Mouse (Mus musculus): ENCODE measurements around the gene Krt80. TPM values are rescaled to one million over a fixed set of nuclear protein-coding genes. Genes with fewer than 3 reads are reported as not detected.
A peak's percentile ranks its signal among the peaks of the same experiment; 100 is the strongest.

Krt80 gene
- polyA plus RNA-seq, 1 experiment from 2014 or later = 0.12 TPM

MicroRNAs encoded within 50 kb of the gene (microRNA counts, 519-probe panel; counts per million panel counts)
- microRNA mmu-miR-1941-3p (1,780 counts per million, percentile 30 among the panel's probes with 10 or more counts), microRNA mmu-miR-1941-5p (529 counts per million, percentile 1 among the panel's probes with 10 or more counts)

Small RNA genes within 50 kb of the gene (microRNA-seq; reads per million reads assigned to microRNA genes)
- gene Mir1941 = not detected

Other genes with a start within 250 kb of the Krt80 start
- 9.5 and 12.6 TPM in 2 replicates for gene Acvrl1, start 241.6 kb downstream of the Krt80 start, polyA plus RNA-seq (2015; fragmentation: Nextera tagmentation; extraction: Ambion mirVana)
- 19.3 and 23.1 TPM in 2 replicates for gene Acvr1b, start 196.1 kb downstream of the Krt80 start, polyA plus RNA-seq (2015; fragmentation: Nextera tagmentation; extraction: Ambion mirVana)
- 2.2 and 2.5 TPM in 2 replicates for gene Grasp, start 146.0 kb downstream of the Krt80 start, polyA plus RNA-seq (2015; fragmentation: Nextera tagmentation; extraction: Ambion mirVana)
- 7.9 and 10.6 TPM in 2 replicates for gene Nr4a1, start 115.9 kb downstream of the Krt80 start, polyA plus RNA-seq (2015; fragmentation: Nextera tagmentation; extraction: Ambion mirVana)
- 77.2 TPM in 2 replicates for gene Atg101, start 85.9 kb downstream of the Krt80 start, polyA plus RNA-seq (2015; fragmentation: Nextera tagmentation; extraction: Ambion mirVana)
- gene 6030408B16Rik, start 77.0 kb downstream of the Krt80 start, polyA plus RNA-seq (2015; fragmentation: Nextera tagmentation; extraction: Ambion mirVana) = 0.44 and 0.63 TPM in 2 replicates
- 1.0 and 12.2 TPM in 2 replicates for gene Krt7, start 40.9 kb upstream of the Krt80 start, polyA plus RNA-seq (2015; fragmentation: Nextera tagmentation; extraction: Ambion mirVana)
- 0.51 and 0.78 TPM in 2 replicates for gene Krt87, start 68.6 kb upstream of the Krt80 start, polyA plus RNA-seq (2015; fragmentation: Nextera tagmentation; extraction: Ambion mirVana)
- not detected in 2 replicates for gene Krt88, start 77.6 kb upstream of the Krt80 start, polyA plus RNA-seq (2015; fragmentation: Nextera tagmentation; extraction: Ambion mirVana)
- gene Krt81, start 93.6 kb upstream of the Krt80 start, polyA plus RNA-seq (2015; fragmentation: Nextera tagmentation; extraction: Ambion mirVana) = not detected in 2 replicates
- gene Krt86, start 103.3 kb upstream of the Krt80 start, polyA plus RNA-seq (2015; fragmentation: Nextera tagmentation; extraction: Ambion mirVana) = 0.11 TPM in 1 of 2 replicates, not detected in the other
- not detected in 2 replicates for gene Krt83, start 121.3 kb upstream of the Krt80 start, polyA plus RNA-seq (2015; fragmentation: Nextera tagmentation; extraction: Ambion mirVana)
- 0.19 and 0.42 TPM in 2 replicates for gene Gm49425, start 147.1 kb upstream of the Krt80 start, polyA plus RNA-seq (2015; fragmentation: Nextera tagmentation; extraction: Ambion mirVana)
- 0.28 TPM in 1 of 2 replicates, not detected in the other for gene Krt84, start 162.7 kb upstream of the Krt80 start, polyA plus RNA-seq (2015; fragmentation: Nextera tagmentation; extraction: Ambion mirVana)
- gene Krt82, start 180.5 kb upstream of the Krt80 start, polyA plus RNA-seq (2015; fragmentation: Nextera tagmentation; extraction: Ambion mirVana) = not detected in 2 replicates
- 0.06 and 0.12 TPM in 2 replicates for gene Krt90, start 192.8 kb upstream of the Krt80 start, polyA plus RNA-seq (2015; fragmentation: Nextera tagmentation; extraction: Ambion mirVana)
- 0.10 TPM in 1 of 2 replicates, not detected in the other for gene Krt75, start 203.7 kb upstream of the Krt80 start, polyA plus RNA-seq (2015; fragmentation: Nextera tagmentation; extraction: Ambion mirVana)

Measured in neural tube, embryonic 15.5 days (tissue).